Mouse (Mus musculus) monocyte, adult 2 months (primary cell): ENCODE results near the gene Mr1.
"Not testable (repeated sequence)": the region's sequence is repeated elsewhere in the genome, so short reads cannot be mapped to it uniquely, and the experiment has no call there.

Source experiments
- DNase-seq, 2 experiments: peaks; one replicate each; pipeline ENCODE4 v3.0.0; 2022; ENCODE audit warnings: low spot score in 2 of 2, low read depth in 1 of 2

The Mr1 gene

GRCm38 (mm10) chr1:155146572-155146980 is at the start of gene Mr1:
TSS of gene Mr1 (minus strand) at chr1:155146814.
- DNase-seq = peak in 1 of 2 experiments; percentile 16

GRCm38 (mm10) chr1:155192805-155193368 is 46.3 kb upstream of the Mr1 start:
- DNase-seq = no peak

GRCm38 (mm10) chr1:155191671-155192070 is 45.1 kb upstream of the Mr1 start:
- no peak for DNase-seq

GRCm38 (mm10) chr1:155191219-155191618 is 44.6 kb upstream of the Mr1 start:
- no peak for DNase-seq

- no peak for DNase-seq
Measured at GRCm38 (mm10) chr1:155188656-155189055, 42.0 kb upstream of the Mr1 start.

GRCm38 (mm10) chr1:155184191-155184590 is 37.6 kb upstream of the Mr1 start:
- no peak for DNase-seq

DNA sequence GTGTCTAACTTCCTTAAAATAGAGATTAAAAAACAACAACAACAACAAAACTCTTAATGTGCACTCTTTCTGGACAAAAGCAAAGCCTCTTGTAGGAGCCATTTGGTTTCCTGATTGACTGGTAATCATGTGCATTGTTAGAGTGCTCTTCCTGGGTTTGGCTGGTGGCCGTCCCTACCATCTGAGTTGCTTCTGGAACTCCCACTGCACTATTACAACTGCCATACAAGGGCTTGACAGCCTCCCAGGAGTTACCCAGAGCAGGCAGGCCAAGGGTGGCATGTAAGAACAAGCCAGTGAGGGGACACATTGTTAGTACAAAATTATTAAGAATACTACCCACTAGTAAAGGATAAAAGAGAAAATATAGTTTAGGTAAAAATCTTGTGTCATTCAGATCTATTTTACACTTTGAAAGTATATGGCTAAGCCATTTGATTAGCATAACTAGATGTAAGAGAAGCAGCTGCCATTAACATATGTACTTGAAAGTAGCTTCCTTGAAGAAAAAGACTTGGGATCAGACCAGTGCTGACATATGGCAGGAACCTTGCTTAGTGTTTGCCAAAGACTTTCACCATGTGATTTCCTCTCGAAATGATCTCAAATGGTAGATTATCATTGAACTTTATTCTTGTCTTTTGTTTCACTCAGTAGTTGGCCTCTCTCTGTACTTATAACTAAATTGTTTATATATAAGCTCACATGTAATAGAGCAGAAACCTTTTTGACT is 31.7 kb upstream of the Mr1 start:
- no peak for DNase-seq

GRCm38 (mm10) chr1:155174424-155174823 is 27.8 kb upstream of the Mr1 start:
- no peak for DNase-seq

DNA sequence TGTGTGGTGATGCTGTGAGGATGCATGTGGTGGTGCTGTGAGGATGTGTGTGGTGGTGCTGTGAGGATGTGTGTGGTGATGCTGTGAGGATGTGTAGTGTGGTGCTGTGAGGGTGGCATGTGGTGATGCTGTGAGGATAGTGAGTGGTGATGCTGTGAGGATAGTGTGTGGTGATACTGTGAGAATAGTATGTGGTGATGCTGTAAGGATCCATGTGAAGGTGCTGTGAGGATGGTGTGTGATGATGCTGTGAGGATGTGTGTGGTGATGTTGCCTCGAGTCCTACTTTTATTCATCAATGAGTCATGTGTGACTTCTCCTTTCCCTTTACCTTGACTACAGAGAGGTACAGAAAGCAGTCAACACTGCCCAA is 27.0 kb upstream of the Mr1 start:
- not testable (repeated sequence) for DNase-seq

- no peak for DNase-seq
Measured at GRCm38 (mm10) chr1:155172895-155173643, 26.5 kb upstream of the Mr1 start.

- no peak for DNase-seq
Measured at GRCm38 (mm10) chr1:155169935-155170334, 23.3 kb upstream of the Mr1 start.

GRCm38 (mm10) chr1:155167453-155167852 is 20.8 kb upstream of the Mr1 start:
- DNase-seq = no peak

GRCm38 (mm10) chr1:155158970-155159484 is 12.4 kb upstream of the Mr1 start:
- DNase-seq = peak; percentile 12 to 30

- peak; percentile 93 to 98 for DNase-seq
Measured at GRCm38 (mm10) chr1:155158141-155158969, 11.7 kb upstream of the Mr1 start, which contains the start of gene Stx6. TSS of gene Stx6 (plus strand) at chr1:155158715.

DNA sequence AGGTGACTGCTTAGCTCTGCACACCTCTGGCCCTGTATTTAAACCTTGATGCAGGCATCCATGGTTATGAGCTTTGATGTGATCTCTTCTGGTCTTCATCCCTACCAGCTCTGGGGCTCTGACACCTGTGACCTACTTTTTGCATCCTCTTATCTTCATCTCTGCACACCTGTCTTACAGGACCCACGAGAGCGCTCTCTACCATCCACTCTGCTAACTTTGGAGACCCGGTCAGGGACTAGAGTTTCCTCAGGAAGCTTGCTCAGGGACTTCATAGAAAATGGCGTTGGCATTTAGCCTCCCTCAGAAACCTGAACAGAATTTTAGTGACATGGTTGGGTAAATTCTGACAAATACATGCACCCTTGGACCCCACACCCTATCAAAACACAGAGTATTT is 7.3 kb upstream of the Mr1 start:
- DNase-seq = no peak

DNA sequence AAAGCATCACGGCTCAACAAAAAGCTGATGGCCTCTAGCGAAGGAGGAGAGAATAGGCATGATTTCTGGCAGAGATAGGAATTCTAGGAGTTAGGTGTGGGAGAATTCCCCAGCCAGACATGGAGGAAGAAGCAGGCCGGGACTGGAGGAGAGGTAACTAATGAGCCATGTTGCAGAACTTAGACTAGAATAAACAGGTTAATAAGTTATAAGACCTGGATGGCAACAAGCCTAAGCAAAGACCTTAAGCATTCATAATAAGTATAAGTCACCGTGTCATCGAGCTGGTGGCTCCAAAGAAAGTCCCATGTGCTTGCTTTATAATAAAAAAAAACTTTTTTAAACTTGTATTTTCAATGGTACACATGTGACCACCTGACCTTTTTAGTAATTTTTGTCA is 4.2 kb upstream of the Mr1 start:
- no peak for DNase-seq

- no peak for DNase-seq
Measured at GRCm38 (mm10) chr1:155149403-155149802, 2.8 kb upstream of the Mr1 start.

DNA sequence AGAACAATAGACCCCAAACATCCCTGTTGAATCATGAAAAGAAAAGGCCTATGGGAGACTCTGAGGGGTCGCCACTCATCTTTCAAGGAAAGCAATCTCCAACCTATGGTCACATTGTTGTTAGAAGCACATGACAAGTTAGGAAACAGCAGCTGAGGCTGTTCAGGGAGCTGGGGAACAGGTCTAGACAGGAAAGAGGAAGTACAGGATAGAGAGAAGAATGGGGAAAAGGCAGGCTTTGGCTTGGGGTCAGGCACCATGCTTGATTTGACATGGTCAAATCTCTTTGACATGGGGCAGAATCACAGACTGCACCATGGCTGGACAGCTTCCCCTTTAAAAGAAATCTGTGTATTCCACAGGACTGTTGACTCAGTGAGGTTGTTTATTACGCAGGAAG is 614 bp upstream of the Mr1 start:
- DNase-seq = no peak

DNA sequence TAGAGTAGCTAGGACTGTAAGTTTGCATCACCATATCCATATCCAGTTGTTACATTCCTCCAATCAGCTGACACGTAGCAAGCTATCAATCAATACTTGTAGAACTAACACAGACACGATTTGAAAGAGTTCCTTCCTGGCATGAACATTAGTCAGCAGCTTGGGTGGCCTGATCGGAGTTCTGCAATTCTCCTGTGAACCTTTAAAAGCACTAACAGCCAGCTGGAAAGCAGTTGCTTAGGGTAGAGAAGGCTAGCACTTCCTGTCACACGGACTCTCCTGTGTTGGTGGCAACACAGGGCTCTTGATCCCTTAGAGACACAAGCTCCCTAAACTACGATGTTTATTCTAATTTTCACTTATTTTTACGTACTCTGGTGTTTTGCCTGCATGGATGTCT is 994 bp downstream of the Mr1 start:
- DNase-seq = peak; percentile 8 to 18

GRCm38 (mm10) chr1:155140076-155140475 is 6.5 kb downstream of the Mr1 start:
- DNase-seq = peak; percentile 33 to 53

GRCm38 (mm10) chr1:155138795-155139194 is 7.8 kb downstream of the Mr1 start:
- peak in 1 of 2 experiments; percentile 17 for DNase-seq
